Mouse (Mus musculus): ENCODE results near the gene Rexo4.

DNA sequence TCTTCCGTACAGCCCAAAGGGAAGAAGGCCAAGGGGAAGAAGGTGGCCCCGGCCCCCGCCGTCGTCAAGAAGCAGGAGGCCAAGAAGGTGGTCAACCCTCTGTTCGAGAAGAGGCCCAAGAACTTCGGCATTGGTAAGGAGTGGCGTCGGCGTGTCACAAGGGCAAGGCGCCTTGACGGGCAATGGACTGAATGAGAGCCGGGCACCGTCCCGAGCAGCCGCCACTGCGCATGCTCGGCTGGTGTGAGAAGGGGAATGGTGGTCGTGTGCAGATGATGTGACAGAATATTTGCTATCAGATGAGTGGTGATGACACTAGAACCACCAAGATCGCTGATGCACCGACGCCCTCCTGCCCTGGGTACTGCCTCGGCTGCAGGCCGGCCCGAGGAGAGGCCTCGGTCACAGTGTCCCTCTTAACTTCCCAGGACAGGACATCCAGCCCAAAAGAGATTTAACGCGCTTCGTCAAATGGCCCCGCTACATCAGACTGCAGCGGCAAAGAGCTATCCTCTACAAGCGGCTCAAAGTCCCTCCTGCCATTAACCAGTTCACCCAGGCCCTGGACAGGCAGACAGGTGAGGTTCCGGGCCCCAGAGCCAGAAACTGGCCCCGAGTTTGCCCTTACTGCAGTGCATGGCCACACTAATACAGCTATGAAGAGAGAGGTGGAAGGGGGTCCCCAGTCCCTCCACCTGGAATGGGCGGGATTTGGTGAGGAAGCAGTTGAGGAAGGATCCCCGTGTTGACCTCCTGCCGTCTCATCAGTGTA lies 53.0 kb downstream of the Rexo4 start:
- TF ChIP-seq CTCF (IDR thresholded peaks at IDR 0.05; ENCODE audit: control insufficient read depth, insufficient read depth, low read length) = no peak
- TF ChIP-seq POLR2A (IDR thresholded peaks at IDR 0.05; ENCODE audit: borderline replicate concordance, control insufficient read depth, low read depth, low read length) = no peak
